Mouse (Mus musculus): ENCODE measurements around the gene Slc2a1. TPM values are rescaled to one million over a fixed set of nuclear protein-coding genes. Genes with fewer than 3 reads are reported as not detected.

Gene Slc2a1
- polyA plus RNA-seq, 1 experiment from 2014 or later, result 94.2 TPM

DNA sequence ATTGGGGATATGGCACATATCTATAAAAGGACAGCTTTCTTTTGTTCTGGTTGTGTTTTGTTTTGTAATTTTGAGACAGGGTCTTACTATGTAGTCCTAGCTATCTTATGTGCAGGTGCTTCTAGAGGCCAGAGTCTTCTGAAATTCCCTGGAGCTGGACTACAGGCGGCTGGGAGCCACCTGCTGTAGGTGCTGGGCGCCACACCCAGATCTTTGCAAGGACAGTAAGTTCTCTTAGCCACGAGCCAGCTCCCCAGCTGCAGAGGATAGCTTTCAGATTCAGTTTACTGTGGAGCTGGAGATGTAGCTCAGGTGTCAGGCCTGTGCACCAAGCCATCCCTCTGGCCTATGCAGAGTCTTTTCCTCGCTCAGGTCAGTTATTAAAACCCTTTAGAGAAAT, 58.6 kb downstream of the Slc2a1 start:
- DNase-seq (ENCODE audit: low spot score), result no peak
- H3K36me3 ChIP-seq (ENCODE audit: control insufficient read depth, insufficient read depth, low read length), result peaks cover 23% of the 10 kb centered on the region
- WGBS, result 84% methylated on average over 4 of the region's 4 CpGs

DNA sequence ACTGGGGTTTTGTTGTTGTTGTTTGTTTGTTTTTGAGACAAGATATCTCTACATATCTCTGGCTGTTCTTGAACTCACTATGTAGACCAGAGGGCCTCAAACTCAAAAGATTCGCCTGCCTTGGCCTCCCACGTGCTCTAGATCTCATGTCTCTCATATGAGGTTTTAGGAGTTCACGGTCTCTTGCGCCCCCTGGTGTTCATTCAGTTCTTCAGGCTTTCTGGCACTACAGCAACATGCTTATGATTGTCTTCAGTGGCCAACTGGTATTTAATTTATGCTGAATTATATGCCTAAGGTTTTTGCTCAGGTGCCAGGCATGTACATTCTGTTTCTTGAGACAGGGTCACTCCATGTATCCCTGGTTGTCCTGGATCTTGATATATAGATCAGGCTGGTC, 59.2 kb downstream of the Slc2a1 start:
- H3K4me1 ChIP-seq (ENCODE audit: control insufficient read depth, insufficient read depth, low read length), result no peaks in the 10 kb centered on the region
- H3K9ac ChIP-seq (ENCODE audit: low read depth, low read length), result no peak overlapping the region
- DNase-seq (ENCODE audit: low spot score) (peak; percentile 87), ATAC-seq (ENCODE audit: low read depth) (no peak)
- H3K4me2 ChIP-seq (ENCODE audit: low read depth, low read length), result no peak overlapping the region
- H3K36me3 ChIP-seq (ENCODE audit: control insufficient read depth, insufficient read depth, low read length), result peaks cover 23% of the 10 kb centered on the region
- no peaks in the 10 kb centered on the region for H3K27me3 ChIP-seq (replicated peaks; ENCODE audit: control insufficient read depth, insufficient read depth, low read length)
- 6% methylated on average over 4 of the region's 4 CpGs for WGBS
- H3K9me3 ChIP-seq (ENCODE audit: control insufficient read depth, low read length), result no peaks in the 10 kb centered on the region
- H3K4me3 ChIP-seq (ENCODE audit: low read depth, low read length), result no peak overlapping the region
- H3K27ac ChIP-seq (replicated peaks; ENCODE audit: low read depth, low read length), result no peak overlapping the region

More for the DNA sequence above, 58.6 kb downstream of the Slc2a1 start:
- ATAC-seq (ENCODE audit: low read depth), result no peak
- Histone ChIP-seq H3K27ac (replicated peaks; ENCODE audit: low read depth, low read length) (no peak overlapping the region), H3K4me3 (ENCODE audit: low read depth, low read length) (no peak overlapping the region), H3K4me2 (ENCODE audit: low read depth, low read length) (no peak overlapping the region), H3K4me1 (ENCODE audit: control insufficient read depth, insufficient read depth, low read length) (no peaks in the 10 kb centered on the region), H3K27me3 (replicated peaks; ENCODE audit: control insufficient read depth, insufficient read depth, low read length) (no peaks in the 10 kb centered on the region), H3K9ac (ENCODE audit: low read depth, low read length) (no peak overlapping the region), H3K9me3 (ENCODE audit: control insufficient read depth, low read length) (no peaks in the 10 kb centered on the region)

DNA sequence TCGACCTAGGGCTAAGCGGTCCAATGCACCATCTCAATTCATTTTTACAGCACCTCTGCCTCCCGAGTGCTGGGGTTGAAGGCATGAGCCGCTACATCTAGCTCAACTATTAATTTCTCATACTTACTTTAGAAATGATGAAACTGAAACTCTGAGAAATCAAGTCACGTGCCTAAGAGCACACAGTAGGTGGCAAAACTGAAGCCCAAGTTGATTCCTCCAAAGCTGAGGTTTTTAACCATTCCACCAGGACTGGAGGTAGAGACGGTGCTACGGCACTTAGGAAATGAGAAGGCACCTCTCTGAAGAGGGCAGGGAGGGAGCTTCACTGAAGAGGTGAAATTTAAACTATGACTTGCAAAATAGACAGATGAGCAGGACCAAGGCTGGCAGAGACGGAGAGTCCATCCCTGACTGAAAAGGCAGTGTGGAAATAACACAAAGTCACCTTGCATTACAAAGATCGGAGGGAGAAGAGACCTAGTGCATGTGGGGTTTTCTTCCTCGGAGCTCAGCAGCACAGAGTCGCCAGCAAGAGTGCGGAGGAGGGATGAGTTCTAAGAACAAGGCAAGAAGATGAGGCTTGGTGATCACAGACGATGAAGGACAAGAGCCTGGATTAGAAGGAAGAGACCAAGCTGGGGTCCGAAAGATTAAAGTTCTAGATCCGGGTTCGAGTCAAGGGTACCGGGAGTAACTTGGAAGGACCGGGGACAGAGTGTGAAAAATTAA, 64.6 kb downstream of the Slc2a1 start:
- 36% methylated on average over 18 of the region's 18 CpGs for WGBS
- H3K4me2 ChIP-seq (ENCODE audit: low read depth, low read length), result peak overlapping the region; percentile 80
- DNase-seq (ENCODE audit: low spot score) (no peak), ATAC-seq (ENCODE audit: low read depth) (no peak)
- H3K27ac ChIP-seq (replicated peaks; ENCODE audit: low read depth, low read length), result 0 out of 2 replicates have a peak overlapping the region, but pooled peaks have one; percentile 23
- peak overlapping the region; percentile 85 for H3K9ac ChIP-seq (ENCODE audit: low read depth, low read length)
- H3K9me3 ChIP-seq (ENCODE audit: control insufficient read depth, low read length), result no peaks in the 10 kb centered on the region
- H3K4me1 ChIP-seq (ENCODE audit: control insufficient read depth, insufficient read depth, low read length), result 0 out of 2 replicates have a peak, but pooled peaks cover 4% of the 10 kb centered on the region
- peaks cover 23% of the 10 kb centered on the region for H3K36me3 ChIP-seq (ENCODE audit: control insufficient read depth, insufficient read depth, low read length)
- peak overlapping the region; percentile 80 for H3K4me3 ChIP-seq (ENCODE audit: low read depth, low read length)
- H3K27me3 ChIP-seq (replicated peaks; ENCODE audit: control insufficient read depth, insufficient read depth, low read length), result no peaks in the 10 kb centered on the region

DNA sequence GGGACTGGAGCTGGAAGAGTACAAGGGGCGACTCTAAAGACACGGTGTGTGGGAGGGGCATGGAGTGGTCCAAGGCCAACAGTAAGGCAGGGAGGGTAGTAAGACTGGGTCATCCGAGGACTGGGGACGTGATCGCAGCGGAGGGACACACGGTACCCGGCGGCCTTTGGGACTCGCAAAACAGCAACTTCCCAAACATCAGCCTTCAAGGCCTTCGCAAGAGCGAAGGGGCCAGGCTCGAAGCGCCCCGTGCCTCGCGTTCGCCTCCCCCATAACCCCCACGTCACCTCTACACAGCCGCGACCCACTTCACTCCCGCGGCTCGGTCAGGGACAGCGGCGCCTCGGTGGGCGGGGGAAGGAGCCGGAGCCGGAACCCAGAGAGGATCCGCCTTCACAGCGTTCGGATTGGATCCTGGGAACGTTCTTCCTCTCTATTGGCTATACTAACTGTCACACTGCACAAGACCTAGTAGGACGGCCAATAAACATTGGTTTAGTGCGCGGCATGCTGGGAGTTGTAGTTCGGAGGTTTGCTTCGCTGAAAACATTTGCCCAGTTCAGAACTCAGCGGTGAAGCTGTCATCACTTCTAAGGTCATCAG, 65.4 kb downstream of the Slc2a1 start, which contains the start of gene Zfp691:
Gene Zfp691, minus strand, starts transcription at position 345 of the 603 bp plus-strand sequence.
- DNase-seq (ENCODE audit: low spot score), result peak; percentile 99
- H3K4me2 ChIP-seq (ENCODE audit: low read depth, low read length), result peak within 1 kb of the TSS; percentile 80
- H3K4me3 ChIP-seq (ENCODE audit: low read depth, low read length), result peak within 1 kb of the TSS; percentile 80
- peak within 1 kb of the TSS; percentile 85 for H3K9ac ChIP-seq (ENCODE audit: low read depth, low read length)
- 0 out of 2 replicates have a peak within 1 kb of the TSS, but pooled peaks have one; percentile 23 for H3K27ac ChIP-seq (replicated peaks; ENCODE audit: low read depth, low read length)
- H3K27me3 ChIP-seq (replicated peaks; ENCODE audit: control insufficient read depth, insufficient read depth, low read length), result no peaks in the 10 kb centered on the region
- H3K36me3 ChIP-seq (ENCODE audit: control insufficient read depth, insufficient read depth, low read length), result peaks cover 17% of the 10 kb centered on the region
- 0 out of 2 replicates have a peak, but pooled peaks cover 4% of the 10 kb centered on the region for H3K4me1 ChIP-seq (ENCODE audit: control insufficient read depth, insufficient read depth, low read length)
- no peaks in the 10 kb centered on the region for H3K9me3 ChIP-seq (ENCODE audit: control insufficient read depth, low read length)
- ATAC-seq (ENCODE audit: low read depth), result peak; percentile 100
- under 1% methylated on average over 34 of the region's 40 CpGs for WGBS

DNA sequence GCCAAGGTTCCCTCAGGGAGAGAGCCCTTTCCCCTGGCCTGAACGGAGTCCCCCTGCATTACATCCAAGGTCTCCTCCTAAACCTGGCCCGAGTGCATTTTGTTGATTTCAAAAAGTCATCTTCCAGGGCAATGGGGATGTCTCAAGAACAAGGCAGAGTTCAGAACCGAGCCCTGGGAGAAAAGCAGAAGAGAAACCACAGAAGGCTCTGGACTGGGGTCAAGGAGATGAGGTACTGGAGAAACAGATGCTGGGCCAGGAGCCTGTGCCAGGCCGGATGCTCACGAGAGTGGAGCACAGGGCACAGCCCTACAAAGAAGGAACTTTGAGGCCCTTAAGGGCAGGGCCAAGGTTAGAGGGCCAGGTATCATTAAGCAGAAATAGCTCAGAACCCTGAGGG, 69.2 kb downstream of the Slc2a1 start:
- Histone ChIP-seq H3K27ac (replicated peaks; ENCODE audit: low read depth, low read length) (no peak overlapping the region), H3K36me3 (ENCODE audit: control insufficient read depth, insufficient read depth, low read length) (no peaks in the 10 kb centered on the region), H3K9ac (ENCODE audit: low read depth, low read length) (no peak overlapping the region), H3K4me1 (ENCODE audit: control insufficient read depth, insufficient read depth, low read length) (0 out of 2 replicates have a peak, but pooled peaks cover 4% of the 10 kb centered on the region), H3K9me3 (ENCODE audit: control insufficient read depth, low read length) (no peaks in the 10 kb centered on the region), H3K27me3 (replicated peaks; ENCODE audit: control insufficient read depth, insufficient read depth, low read length) (no peaks in the 10 kb centered on the region), H3K4me2 (ENCODE audit: low read depth, low read length) (no peak overlapping the region), H3K4me3 (ENCODE audit: low read depth, low read length) (no peak overlapping the region)
- DNase-seq (ENCODE audit: low spot score) (no peak), ATAC-seq (ENCODE audit: low read depth) (no peak)
- 69% methylated on average over 5 of the region's 5 CpGs for WGBS

DNA sequence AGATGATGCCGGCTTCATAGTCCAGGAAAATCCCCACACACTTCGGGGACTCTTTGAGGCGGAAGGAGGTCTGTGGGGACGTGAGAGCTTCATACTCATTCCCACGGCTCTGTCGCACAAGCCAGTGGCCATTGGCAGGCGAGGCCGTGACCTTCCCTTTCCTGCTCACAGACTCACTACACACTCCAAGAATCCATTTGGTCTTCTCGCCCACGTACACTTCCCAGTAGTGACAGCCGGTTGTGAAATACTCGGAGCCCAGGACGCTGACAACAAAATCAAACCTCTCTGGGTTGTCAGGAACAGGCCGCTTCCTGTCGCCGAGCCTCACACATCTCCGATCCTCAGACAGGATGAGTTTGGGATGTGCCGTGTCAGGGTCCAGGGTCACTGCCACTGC, 69.8 kb downstream of the Slc2a1 start:
- no peaks in the 10 kb centered on the region for H3K36me3 ChIP-seq (ENCODE audit: control insufficient read depth, insufficient read depth, low read length)
- H3K9me3 ChIP-seq (ENCODE audit: control insufficient read depth, low read length), result no peaks in the 10 kb centered on the region
- H3K9ac ChIP-seq (ENCODE audit: low read depth, low read length), result no peak overlapping the region
- no peak overlapping the region for H3K4me2 ChIP-seq (ENCODE audit: low read depth, low read length)
- no peak overlapping the region for H3K27ac ChIP-seq (replicated peaks; ENCODE audit: low read depth, low read length)
- no peaks in the 10 kb centered on the region for H3K4me1 ChIP-seq (ENCODE audit: control insufficient read depth, insufficient read depth, low read length)
- 60% methylated on average over 18 of the region's 18 CpGs for WGBS
- H3K4me3 ChIP-seq (ENCODE audit: low read depth, low read length), result no peak overlapping the region
- ATAC-seq (ENCODE audit: low read depth), result no peak
- DNase-seq (ENCODE audit: low spot score), result no peak
- no peaks in the 10 kb centered on the region for H3K27me3 ChIP-seq (replicated peaks; ENCODE audit: control insufficient read depth, insufficient read depth, low read length)

DNA sequence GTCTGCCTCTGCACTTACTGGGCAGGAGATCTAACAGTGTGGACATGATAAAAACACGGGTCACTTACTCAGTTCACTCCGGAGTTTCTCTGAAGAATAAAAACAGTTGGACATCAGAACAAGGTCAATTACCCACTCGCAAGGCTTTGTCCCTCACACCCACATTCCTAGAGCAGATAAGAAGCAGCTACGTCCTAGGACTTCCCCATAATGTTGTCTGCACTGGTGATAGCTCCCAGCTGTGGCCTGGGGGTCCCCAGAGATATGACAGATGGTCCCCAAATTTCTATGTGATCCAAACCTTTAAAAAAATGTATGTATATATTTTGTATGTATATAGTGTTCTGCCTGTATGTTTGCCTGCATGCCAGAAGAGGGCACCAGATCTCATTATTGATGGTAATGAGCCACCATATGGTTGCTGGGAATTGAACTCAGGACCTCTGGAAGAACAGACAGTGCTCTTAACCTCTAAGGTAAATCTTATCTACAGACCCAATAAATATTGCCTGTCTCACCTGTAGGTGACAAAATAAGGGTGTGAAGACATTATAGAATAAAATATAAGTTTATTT, 71.7 kb downstream of the Slc2a1 start:
- no peak overlapping the region for H3K27ac ChIP-seq (replicated peaks; ENCODE audit: low read depth, low read length)
- DNase-seq (ENCODE audit: low spot score) (no peak), ATAC-seq (ENCODE audit: low read depth) (no peak)
- no peaks in the 10 kb centered on the region for H3K4me1 ChIP-seq (ENCODE audit: control insufficient read depth, insufficient read depth, low read length)
- WGBS, result 55% methylated on average over 4 of the region's 4 CpGs
- no peak overlapping the region for H3K4me3 ChIP-seq (ENCODE audit: low read depth, low read length)
- no peak overlapping the region for H3K9ac ChIP-seq (ENCODE audit: low read depth, low read length)
- no peaks in the 10 kb centered on the region for H3K36me3 ChIP-seq (ENCODE audit: control insufficient read depth, insufficient read depth, low read length)
- H3K27me3 ChIP-seq (replicated peaks; ENCODE audit: control insufficient read depth, insufficient read depth, low read length), result no peaks in the 10 kb centered on the region
- H3K9me3 ChIP-seq (ENCODE audit: control insufficient read depth, low read length), result no peaks in the 10 kb centered on the region
- no peak overlapping the region for H3K4me2 ChIP-seq (ENCODE audit: low read depth, low read length)

DNA sequence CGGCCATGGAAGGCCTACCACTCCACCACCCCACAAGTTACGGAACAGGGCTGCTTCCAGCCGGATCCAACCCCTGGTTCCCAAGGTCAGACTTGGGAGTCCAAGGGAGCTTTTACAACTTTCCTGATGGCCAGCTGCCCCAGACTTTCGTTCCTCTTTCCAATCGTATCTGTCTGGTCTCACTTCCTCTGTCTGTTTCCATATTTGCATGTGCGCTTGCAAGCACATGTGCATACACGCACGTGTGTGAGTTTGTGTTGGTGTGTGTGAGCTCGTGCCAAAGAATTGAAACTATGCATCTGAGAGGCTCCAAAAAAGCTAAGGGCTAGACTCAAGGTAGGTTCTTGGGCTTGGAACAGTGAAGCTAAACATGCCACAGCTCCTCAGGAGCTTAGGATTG, 72.9 kb downstream of the Slc2a1 start:
- Histone ChIP-seq H3K4me2 (ENCODE audit: low read depth, low read length) (no peak overlapping the region), H3K27me3 (replicated peaks; ENCODE audit: control insufficient read depth, insufficient read depth, low read length) (no peaks in the 10 kb centered on the region), H3K4me1 (ENCODE audit: control insufficient read depth, insufficient read depth, low read length) (no peaks in the 10 kb centered on the region), H3K36me3 (ENCODE audit: control insufficient read depth, insufficient read depth, low read length) (no peaks in the 10 kb centered on the region), H3K9ac (ENCODE audit: low read depth, low read length) (no peak overlapping the region), H3K4me3 (ENCODE audit: low read depth, low read length) (no peak overlapping the region), H3K9me3 (ENCODE audit: control insufficient read depth, low read length) (no peaks in the 10 kb centered on the region), H3K27ac (replicated peaks; ENCODE audit: low read depth, low read length) (no peak overlapping the region)
- ATAC-seq (ENCODE audit: low read depth) (no peak), DNase-seq (ENCODE audit: low spot score) (no peak)
- WGBS, result 82% methylated on average over 9 of the region's 9 CpGs
